Mouse (Mus musculus): ENCODE measurements at regions not wholly inside any gene's neighbourhood (a gene's known extent, or its start where the extent isn't known, plus 50 kb on each side); places are given as distances from the start of the nearest gene placed in this dataset.

DNA sequence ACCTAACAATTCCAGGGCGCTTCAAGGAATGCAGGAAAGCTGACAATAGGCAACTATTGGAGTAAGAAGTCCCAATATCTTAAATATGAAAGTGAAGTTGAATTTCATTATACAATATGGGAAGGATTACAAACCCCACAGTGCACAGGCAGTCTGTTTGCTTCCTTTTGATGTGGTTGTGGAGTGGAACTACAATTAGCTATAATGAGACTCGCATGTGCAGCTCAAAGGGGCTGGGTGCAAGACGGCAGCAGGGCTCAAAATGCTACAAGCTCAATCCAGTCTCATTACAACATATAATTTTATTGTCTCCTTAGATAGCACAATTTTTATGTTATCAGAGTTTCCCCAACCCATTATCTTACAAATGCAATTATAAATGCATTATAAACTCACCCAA is 54.7 kb upstream of the Ccser1 start:
- no peak for DNase-seq (ENCODE audit: low read depth, low spot score)

DNA sequence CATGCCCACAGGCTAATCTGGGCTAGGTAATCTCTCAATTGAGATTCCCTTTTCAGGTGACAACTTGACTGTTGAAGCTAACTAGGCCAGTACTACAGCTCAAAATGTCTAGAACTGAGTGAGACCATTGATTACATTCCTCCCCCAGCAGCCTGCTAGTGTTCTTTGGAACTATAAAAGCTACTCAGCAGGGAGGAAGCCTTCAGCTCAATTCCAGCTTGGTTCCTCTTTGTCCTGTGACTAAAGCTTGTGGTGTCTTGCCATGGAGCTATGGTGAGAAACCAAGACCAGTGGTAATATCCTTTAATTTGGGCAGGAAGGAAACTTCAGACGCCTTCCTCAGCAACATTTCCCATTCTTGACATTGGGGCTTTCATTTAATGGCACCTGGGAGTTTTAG is 52.9 kb upstream of the Ccser1 start:
- no peak for DNase-seq (ENCODE audit: low read depth, low spot score)

- DNase-seq (ENCODE audit: low read depth, low spot score) = no peak
Observed at GRCm38 (mm10) chr6:61128211-61128610, 51.9 kb upstream of the Ccser1 start.
